Mouse (Mus musculus): ENCODE measurements around the gene Grid1. TPM values are rescaled to one million over a fixed set of nuclear protein-coding genes. Genes with fewer than 3 reads are reported as not detected.

Gene Grid1
- polyA plus RNA-seq, 1 experiment from 2014 or later, result 0.76 TPM

GRCm38 (mm10) chr14:34844166-34844565 is 24.3 kb downstream of the Grid1 start:
- no peak for ATAC-seq (ENCODE audit: low FRiP score, low TSS enrichment)
- Histone ChIP-seq H3K4me2 (replicated peaks; ENCODE audit: low read depth, low read length) (no peak overlapping the region), H3K4me1 (ENCODE audit: control insufficient read depth, insufficient read depth, low read length) (no peaks in the 10 kb centered on the region), H3K27me3 (ENCODE audit: control insufficient read depth, insufficient read depth, low read length) (no peaks in the 10 kb centered on the region), H3K27ac (ENCODE audit: low read depth, low read length) (no peak overlapping the region), H3K9me3 (ENCODE audit: control insufficient read depth, low read length) (no peaks in the 10 kb centered on the region), H3K4me3 (ENCODE audit: low read length) (no peak overlapping the region), H3K9ac (ENCODE audit: low read depth, low read length) (no peak overlapping the region), H3K36me3 (ENCODE audit: control insufficient read depth, insufficient read depth, low read length) (no peaks in the 10 kb centered on the region)
- 88% methylated on average over 3 of the region's 3 CpGs for WGBS

GRCm38 (mm10) chr14:34846799-34847198 is 26.9 kb downstream of the Grid1 start:
- no peak for ATAC-seq (ENCODE audit: low FRiP score, low TSS enrichment)
- WGBS, result 68% methylated on average over 4 of the region's 4 CpGs
- Histone ChIP-seq H3K27ac (ENCODE audit: low read depth, low read length) (no peak overlapping the region), H3K36me3 (ENCODE audit: control insufficient read depth, insufficient read depth, low read length) (no peaks in the 10 kb centered on the region), H3K4me3 (ENCODE audit: low read length) (no peak overlapping the region), H3K4me2 (replicated peaks; ENCODE audit: low read depth, low read length) (no peak overlapping the region), H3K9me3 (ENCODE audit: control insufficient read depth, low read length) (no peaks in the 10 kb centered on the region), H3K4me1 (ENCODE audit: control insufficient read depth, insufficient read depth, low read length) (no peaks in the 10 kb centered on the region), H3K9ac (ENCODE audit: low read depth, low read length) (no peak overlapping the region), H3K27me3 (ENCODE audit: control insufficient read depth, insufficient read depth, low read length) (no peaks in the 10 kb centered on the region)

- no peaks in the 10 kb centered on the region for H3K9me3 ChIP-seq (ENCODE audit: control insufficient read depth, low read length)
- no peak overlapping the region for H3K4me3 ChIP-seq (ENCODE audit: low read length)
- ATAC-seq (ENCODE audit: low FRiP score, low TSS enrichment), result no peak
- no peak overlapping the region for H3K27ac ChIP-seq (ENCODE audit: low read depth, low read length)
- H3K9ac ChIP-seq (ENCODE audit: low read depth, low read length), result no peak overlapping the region
- H3K4me1 ChIP-seq (ENCODE audit: control insufficient read depth, insufficient read depth, low read length), result no peaks in the 10 kb centered on the region
- H3K4me2 ChIP-seq (replicated peaks; ENCODE audit: low read depth, low read length), result no peak overlapping the region
- 91% methylated on average over 5 of the region's 5 CpGs for WGBS
- no peaks in the 10 kb centered on the region for H3K27me3 ChIP-seq (ENCODE audit: control insufficient read depth, insufficient read depth, low read length)
- H3K36me3 ChIP-seq (ENCODE audit: control insufficient read depth, insufficient read depth, low read length), result no peaks in the 10 kb centered on the region
Measured at GRCm38 (mm10) chr14:34847625-34848024, 27.7 kb downstream of the Grid1 start.

GRCm38 (mm10) chr14:34860891-34861780 is 41.2 kb downstream of the Grid1 start:
- no peak for ATAC-seq (ENCODE audit: low FRiP score, low TSS enrichment)
- H3K4me1 ChIP-seq (ENCODE audit: control insufficient read depth, insufficient read depth, low read length), result no peaks in the 10 kb centered on the region
- WGBS, result 79% methylated on average over 9 of the region's 9 CpGs
- no peaks in the 10 kb centered on the region for H3K9me3 ChIP-seq (ENCODE audit: control insufficient read depth, low read length)
- no peak overlapping the region for H3K4me3 ChIP-seq (ENCODE audit: low read length)
- H3K4me2 ChIP-seq (replicated peaks; ENCODE audit: low read depth, low read length), result no peak overlapping the region
- H3K9ac ChIP-seq (ENCODE audit: low read depth, low read length), result no peak overlapping the region
- no peaks in the 10 kb centered on the region for H3K36me3 ChIP-seq (ENCODE audit: control insufficient read depth, insufficient read depth, low read length)
- no peak overlapping the region for H3K27ac ChIP-seq (ENCODE audit: low read depth, low read length)
- H3K27me3 ChIP-seq (ENCODE audit: control insufficient read depth, insufficient read depth, low read length), result no peaks in the 10 kb centered on the region

GRCm38 (mm10) chr14:34867266-34867665 is 47.4 kb downstream of the Grid1 start:
- no peaks in the 10 kb centered on the region for H3K27me3 ChIP-seq (ENCODE audit: control insufficient read depth, insufficient read depth, low read length)
- ATAC-seq (ENCODE audit: low FRiP score, low TSS enrichment), result no peak
- H3K4me1 ChIP-seq (ENCODE audit: control insufficient read depth, insufficient read depth, low read length), result no peaks in the 10 kb centered on the region
- H3K9me3 ChIP-seq (ENCODE audit: control insufficient read depth, low read length), result no peaks in the 10 kb centered on the region
- WGBS, result 17% methylated on average over 5 of the region's 5 CpGs
- H3K9ac ChIP-seq (ENCODE audit: low read depth, low read length), result no peak overlapping the region
- no peak overlapping the region for H3K4me3 ChIP-seq (ENCODE audit: low read length)
- no peaks in the 10 kb centered on the region for H3K36me3 ChIP-seq (ENCODE audit: control insufficient read depth, insufficient read depth, low read length)
- no peak overlapping the region for H3K4me2 ChIP-seq (replicated peaks; ENCODE audit: low read depth, low read length)
- no peak overlapping the region for H3K27ac ChIP-seq (ENCODE audit: low read depth, low read length)

GRCm38 (mm10) chr14:34868513-34869260 is 48.8 kb downstream of the Grid1 start:
- H3K4me3 ChIP-seq (ENCODE audit: low read length), result no peak overlapping the region
- no peak overlapping the region for H3K4me2 ChIP-seq (replicated peaks; ENCODE audit: low read depth, low read length)
- WGBS, result 81% methylated on average over 6 of the region's 6 CpGs
- H3K27ac ChIP-seq (ENCODE audit: low read depth, low read length), result no peak overlapping the region
- no peak for ATAC-seq (ENCODE audit: low FRiP score, low TSS enrichment)
- no peak overlapping the region for H3K9ac ChIP-seq (ENCODE audit: low read depth, low read length)
- no peaks in the 10 kb centered on the region for H3K36me3 ChIP-seq (ENCODE audit: control insufficient read depth, insufficient read depth, low read length)
- H3K27me3 ChIP-seq (ENCODE audit: control insufficient read depth, insufficient read depth, low read length), result no peaks in the 10 kb centered on the region
- no peaks in the 10 kb centered on the region for H3K4me1 ChIP-seq (ENCODE audit: control insufficient read depth, insufficient read depth, low read length)
- no peaks in the 10 kb centered on the region for H3K9me3 ChIP-seq (ENCODE audit: control insufficient read depth, low read length)

- Histone ChIP-seq H3K27ac (ENCODE audit: low read depth, low read length) (no peak overlapping the region), H3K27me3 (ENCODE audit: control insufficient read depth, insufficient read depth, low read length) (0 out of 2 replicates have a peak, but pooled peaks cover 3% of the 10 kb centered on the region), H3K36me3 (ENCODE audit: control insufficient read depth, insufficient read depth, low read length) (no peaks in the 10 kb centered on the region), H3K4me3 (ENCODE audit: low read length) (no peak overlapping the region), H3K4me2 (replicated peaks; ENCODE audit: low read depth, low read length) (no peak overlapping the region), H3K9ac (ENCODE audit: low read depth, low read length) (no peak overlapping the region), H3K9me3 (ENCODE audit: control insufficient read depth, low read length) (no peaks in the 10 kb centered on the region), H3K4me1 (ENCODE audit: control insufficient read depth, insufficient read depth, low read length) (no peaks in the 10 kb centered on the region)
- WGBS, result 37% methylated on average over 6 of the region's 6 CpGs
- ATAC-seq (ENCODE audit: low FRiP score, low TSS enrichment), result no peak
Measured at GRCm38 (mm10) chr14:34879996-34880395, 60.1 kb downstream of the Grid1 start.

GRCm38 (mm10) chr14:34880431-34881421 is 60.8 kb downstream of the Grid1 start:
- no peak overlapping the region for H3K4me2 ChIP-seq (replicated peaks; ENCODE audit: low read depth, low read length)
- ATAC-seq (ENCODE audit: low FRiP score, low TSS enrichment), result peak; percentile 92
- 16% methylated on average over 8 of the region's 8 CpGs for WGBS
- no peaks in the 10 kb centered on the region for H3K4me1 ChIP-seq (ENCODE audit: control insufficient read depth, insufficient read depth, low read length)
- H3K9ac ChIP-seq (ENCODE audit: low read depth, low read length), result no peak overlapping the region
- H3K4me3 ChIP-seq (ENCODE audit: low read length), result no peak overlapping the region
- H3K9me3 ChIP-seq (ENCODE audit: control insufficient read depth, low read length), result no peaks in the 10 kb centered on the region
- H3K27me3 ChIP-seq (ENCODE audit: control insufficient read depth, insufficient read depth, low read length), result 0 out of 2 replicates have a peak, but pooled peaks cover 3% of the 10 kb centered on the region
- H3K27ac ChIP-seq (ENCODE audit: low read depth, low read length), result peak overlapping the region; percentile 69; the same call in 1 of the 2 replicates
- no peaks in the 10 kb centered on the region for H3K36me3 ChIP-seq (ENCODE audit: control insufficient read depth, insufficient read depth, low read length)

All from kidney, embryonic 14.5 days (tissue).